Mouse (Mus musculus): ENCODE data around the gene Gm21366. TPM values are rescaled to one million over a fixed set of nuclear protein-coding genes. Genes with fewer than 3 reads are reported as not detected.

Gm21366 gene
- polyA plus RNA-seq (2021; fragmentation: Nextera tagmentation): not detected in 2 replicates
- long read RNA-seq, experiment 1: 0 reads
- long read RNA-seq, experiment 2: 0 reads

DNA sequence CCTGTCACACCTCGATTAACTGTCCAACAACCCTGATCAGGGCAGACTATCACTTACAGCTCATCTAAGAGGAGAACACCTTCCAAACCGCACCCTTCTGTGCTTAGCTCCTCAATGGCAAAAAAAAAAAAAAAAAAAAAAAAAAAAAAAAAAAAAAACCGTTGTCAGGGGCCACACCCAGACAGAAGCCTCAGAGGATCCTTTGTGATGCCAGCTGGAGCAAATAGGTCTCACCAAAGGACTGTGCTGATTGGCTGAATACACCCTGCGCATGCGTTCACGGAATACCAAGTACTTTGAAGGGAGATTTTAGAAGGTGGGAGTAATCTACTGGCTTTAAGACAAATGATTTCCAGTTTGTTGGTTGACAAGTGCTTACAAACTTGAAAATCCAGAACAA is at the start of gene Gm21366:
TSS of gene Gm21366 (minus strand) at position 101 of the 400 bp plus-strand sequence.

